In the genomic region with DNA sequence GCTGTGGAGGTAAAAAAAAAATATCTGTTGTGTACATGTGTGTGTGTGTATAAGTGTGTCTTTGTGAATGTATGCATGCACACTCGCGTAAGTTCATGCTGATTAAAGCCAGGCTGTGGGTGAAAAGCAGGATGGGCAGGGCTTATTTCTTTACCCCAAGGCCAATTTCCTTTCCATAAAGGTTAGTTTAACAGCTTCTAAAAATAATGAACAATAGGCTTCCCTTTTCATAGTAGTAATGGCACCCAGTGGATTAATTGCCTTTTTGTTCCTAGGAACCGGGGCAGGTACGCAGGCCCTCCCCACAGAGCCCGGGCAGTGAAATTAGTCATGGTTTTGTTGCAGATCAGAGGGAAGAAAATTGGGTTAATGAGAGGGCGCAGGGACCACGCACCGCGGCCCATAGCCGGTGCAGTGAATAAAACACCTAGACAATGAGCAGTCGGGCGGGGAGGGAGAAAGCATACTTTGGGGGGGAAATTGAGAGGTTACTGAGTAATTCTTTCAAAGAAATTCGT, we compare ENCODE assay signal across 17 mouse cellular contexts.
DNase-seq lines count a peak whose midpoint lies in the region; ATAC-seq and TF ChIP-seq lines count a peak whose summit lies in the region.
"Had no signal": no experiment of that assay in that cellular context is flagged by ENCODE, and none has a peak within 500 bp of the region (broad histone marks: within the 10 kb centered on the region; RNA-seq: fewer than 3 reads in every experiment).

No protein-coding gene starts in this region.

- H3K27me3 ChIP-seq in lung, embryonic 14.5 days (ENCODE audit: insufficient read depth, low read length) = no peaks in the 10 kb centered on the region
- peaks cover 35% of the 10 kb centered on the region for H3K27me3 ChIP-seq in neural tube, embryonic 12.5 days (replicated peaks)
- H3K27me3 ChIP-seq: heart, embryonic 12.5 days; liver, embryonic 15.5 days had no signal

- H3K27ac ChIP-seq in lung, embryonic 14.5 days (ENCODE audit: low read depth) = no peak overlapping the region
- H3K27ac ChIP-seq in neural tube, embryonic 12.5 days = no peak overlapping the region
- H3K27ac ChIP-seq: liver, embryonic 15.5 days had no signal

- no peaks in the 10 kb centered on the region for H3K36me3 ChIP-seq in lung, embryonic 14.5 days (ENCODE audit: insufficient read depth)
- H3K36me3 ChIP-seq in neural tube, embryonic 12.5 days = no peaks in the 10 kb centered on the region
- H3K36me3 ChIP-seq: G1E; heart, embryonic 12.5 days; liver, embryonic 15.5 days had no signal

- no peak for ATAC-seq in lung, embryonic 14.5 days (ENCODE audit: insufficient read depth)
- ATAC-seq in neural tube, embryonic 12.5 days (ENCODE audit: low FRiP score, low read depth) = no peak
- ATAC-seq: CD4-positive, CD25-positive, alpha-beta regulatory T cell, adult 4 months had no signal

- H3K9ac ChIP-seq in lung, embryonic 14.5 days = no peak overlapping the region
- H3K9ac ChIP-seq in neural tube, embryonic 12.5 days = no peak overlapping the region
- H3K9ac ChIP-seq: heart, embryonic 12.5 days; liver, embryonic 15.5 days had no signal

- intact Hi-C loops in heart, postnatal 10 days (cut with DNase I) = no loop called here

- H3K4me1 ChIP-seq in lung, embryonic 14.5 days (ENCODE audit: insufficient read depth) = no peaks in the 10 kb centered on the region
- H3K4me1 ChIP-seq in neural tube, embryonic 12.5 days = no peaks in the 10 kb centered on the region
- H3K4me1 ChIP-seq: heart, embryonic 12.5 days; liver, embryonic 15.5 days had no signal

- peak; percentile 13 for DNase-seq in embryo, embryonic 10.5 days (ENCODE audit: low spot score)
- no peak for DNase-seq in embryo, embryonic 11 days
- peak; percentile 55 for DNase-seq in heart, adult 8-10 months (ENCODE audit: low spot score)
- DNase-seq in heart, postnatal 10 days = no peak
- peak; percentile 3 for DNase-seq in lung, embryonic 14.5 days
- DNase-seq in lung, postnatal 4 days = no peak
- no peak for DNase-seq in neural tube, embryonic 10.5 days (ENCODE audit: extremely low spot score, low spot score)
- DNase-seq: cerebellum, postnatal 10 days; gastrocnemius, postnatal 36 days; kidney, postnatal 36 days; right cerebral cortex, postnatal 14 days had no signal

- H3K4me2 ChIP-seq in lung, embryonic 14.5 days = no peak overlapping the region
- H3K4me2 ChIP-seq in neural tube, embryonic 12.5 days (replicated peaks) = peak overlapping the region; percentile 33
- H3K4me2 ChIP-seq: heart, embryonic 12.5 days; liver, embryonic 15.5 days had no signal

- no peak for TF ChIP-seq CTCF in lung, embryonic 14.5 days (IDR thresholded peaks at IDR 0.05; ENCODE audit: low read depth)

- WGBS in lung, embryonic 14.5 days = 66% methylated on average over 13 of the region's 13 CpGs
- 8% methylated on average over 13 of the region's 13 CpGs for WGBS in neural tube, embryonic 12.5 days

- no peak overlapping the region for H3K4me3 ChIP-seq in lung, embryonic 14.5 days (ENCODE audit: low read depth, low read length)
- H3K4me3 ChIP-seq in neural tube, embryonic 12.5 days = no peak overlapping the region
- H3K4me3 ChIP-seq: heart, embryonic 12.5 days; liver, embryonic 15.5 days; myocyte had no signal

- no peaks in the 10 kb centered on the region for H3K9me3 ChIP-seq in lung, embryonic 14.5 days (ENCODE audit: low read depth, low read length)
- H3K9me3 ChIP-seq in neural tube, embryonic 12.5 days = no peaks in the 10 kb centered on the region
- H3K9me3 ChIP-seq: heart, embryonic 12.5 days; liver, embryonic 15.5 days had no signal

Comparison
In these comparisons a context has a peak if more than half of its experiments do, and no peak if none do; other contexts are left out.
1. DNase-seq: peak in embryo, embryonic 10.5 days (single experiment), heart, adult 8-10 months (single experiment) and lung, embryonic 14.5 days (single experiment); none in embryo, embryonic 11 days (single experiment), heart, postnatal 10 days (0 of 2), lung, postnatal 4 days (0 of 2) and neural tube, embryonic 10.5 days (single experiment).